Mouse (Mus musculus): ENCODE data around the gene Alyref.

DNA sequence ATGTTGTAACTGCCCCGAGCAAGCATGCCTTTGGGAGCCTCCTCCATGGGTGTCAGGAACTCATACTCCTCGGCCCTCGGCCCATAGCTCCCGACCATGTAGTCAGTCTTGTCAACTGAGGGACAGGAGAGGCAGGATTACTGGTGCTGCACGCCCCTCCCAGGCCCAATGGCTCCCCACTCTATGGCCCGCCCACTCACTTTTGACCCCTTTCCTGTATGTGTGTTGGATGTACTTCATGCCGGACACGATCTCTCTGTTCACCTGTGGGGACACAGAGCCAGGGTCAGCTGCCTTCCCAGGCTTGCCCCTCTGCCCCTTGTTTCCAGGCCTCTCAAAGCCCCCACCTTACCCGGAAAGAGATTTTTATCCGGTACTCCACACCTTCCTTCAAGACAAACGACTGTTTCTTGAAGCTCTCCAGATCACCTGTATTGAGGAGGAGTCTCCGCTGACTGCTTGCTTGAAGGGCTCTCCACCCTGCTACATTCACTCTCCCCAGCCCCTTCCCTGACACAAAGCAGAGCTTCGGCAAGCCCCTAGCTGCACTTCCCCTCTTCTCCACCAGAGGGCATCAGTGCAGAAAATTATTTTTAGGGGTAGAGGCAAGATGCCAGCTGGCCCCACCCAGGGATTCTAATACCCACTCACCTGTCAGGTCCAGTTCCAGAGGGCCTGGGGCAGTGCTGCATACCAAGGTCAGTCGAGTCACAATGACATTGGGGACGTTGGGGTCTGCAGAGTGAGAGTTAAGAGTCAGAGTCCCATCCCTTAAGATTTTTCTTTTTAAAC, 18.7 kb downstream of the Alyref start:
- TF ChIP-seq GATA1 (IDR thresholded peaks at IDR 0.05; ENCODE audit: low read length): no peak
- no peak for TF ChIP-seq TAL1 (IDR thresholded peaks at IDR 0.05; ENCODE audit: low read length)

All from erythroblast, embryonic 14.5 days (primary cell).